Comparison of ENCODE assay signal across 21 mouse cellular contexts in the genomic region with DNA sequence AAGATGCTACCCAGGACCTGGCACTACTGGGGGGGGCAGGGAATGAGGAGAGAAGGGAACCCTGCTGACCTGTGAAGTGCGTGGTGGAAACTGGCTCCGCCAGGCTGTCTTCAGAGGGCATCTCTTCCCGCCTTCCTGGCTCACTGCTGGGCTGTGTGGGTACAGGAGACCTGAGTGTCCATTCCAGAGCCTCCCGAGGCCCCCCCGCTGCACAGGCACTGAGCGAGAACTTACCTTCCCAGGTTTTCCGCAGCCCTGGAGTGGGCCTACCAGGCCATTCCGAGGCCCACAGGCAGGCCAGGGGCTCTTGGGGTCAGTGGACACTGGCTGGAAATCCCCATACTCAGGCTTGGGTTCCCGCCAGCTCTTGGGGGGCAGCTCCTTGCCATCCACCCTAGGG. TPM values are rescaled to one million over a fixed set of nuclear protein-coding genes. Genes with fewer than 3 reads are reported as not detected.
DNase-seq lines count a peak whose midpoint lies in the region; ATAC-seq and TF ChIP-seq lines count a peak whose summit lies in the region.
"Had no signal": no experiment of that assay in that cellular context is flagged by ENCODE, and none has a peak within 500 bp of the region (broad histone marks: within the 10 kb centered on the region; RNA-seq: fewer than 3 reads in every experiment).

No protein-coding gene starts in this region.

- no peak for TF ChIP-seq POLR2A in testis, adult 2 months (IDR thresholded peaks at IDR 0.05; ENCODE audit: control insufficient read depth, low read depth, low read length)

- H3K79me2 ChIP-seq in macrophage (ENCODE audit: inconsistent target): no peaks in the 10 kb centered on the region

- H3K4me3 ChIP-seq in midbrain, embryonic 11.5 days (ENCODE audit: low read depth, low read length): no peak overlapping the region
- no peak overlapping the region for H3K4me3 ChIP-seq in midbrain, embryonic 10.5 days
- H3K4me3 ChIP-seq in testis, adult 2 months (ENCODE audit: control insufficient read depth, low read depth, low read length): peak overlapping the region; percentile 24
- no peak overlapping the region for H3K4me3 ChIP-seq in macrophage (ENCODE audit: inconsistent target)
- H3K4me3 ChIP-seq: embryonic facial prominence, embryonic 13.5 days; forebrain, embryonic 13.5 days; gastrocnemius, adult 2 months; heart, embryonic 13.5 days had no signal

- H3K36me3 ChIP-seq in midbrain, embryonic 11.5 days (ENCODE audit: control insufficient read depth, insufficient read depth, low read length): peaks cover 12% of the 10 kb centered on the region
- H3K36me3 ChIP-seq in midbrain, embryonic 10.5 days: peaks cover 75% of the 10 kb centered on the region
- no peaks in the 10 kb centered on the region for H3K36me3 ChIP-seq in testis, adult 2 months (ENCODE audit: control insufficient read depth, insufficient read depth, low read length)
- no peaks in the 10 kb centered on the region for H3K36me3 ChIP-seq in macrophage (ENCODE audit: inconsistent target)

- 96% methylated on average over 9 of the region's 9 CpGs for WGBS in midbrain, embryonic 11.5 days
- WGBS in midbrain, embryonic 10.5 days: 90% methylated on average over 9 of the region's 9 CpGs
- WGBS in macrophage (ENCODE audit: missing documents): 94% methylated on average over 9 of the region's 9 CpGs

- no peak for ATAC-seq in midbrain, embryonic 11.5 days (ENCODE audit: low FRiP score)
- ATAC-seq: activated CD4-positive, CD25-positive, alpha-beta regulatory T cell, adult 4 months; forebrain, embryonic 13.5 days; intestine, embryonic 16.5 days; Patski had no signal

- no peaks in the 10 kb centered on the region for H3K27me3 ChIP-seq in midbrain, embryonic 11.5 days (ENCODE audit: control insufficient read depth, insufficient read depth, low read length)
- no peaks in the 10 kb centered on the region for H3K27me3 ChIP-seq in midbrain, embryonic 10.5 days (ENCODE audit: low read depth, poor library complexity, severe bottlenecking)
- no peaks in the 10 kb centered on the region for H3K27me3 ChIP-seq in testis, adult 2 months (ENCODE audit: control insufficient read depth, insufficient read depth, low read length)
- H3K27me3 ChIP-seq: embryonic facial prominence, embryonic 13.5 days; forebrain, embryonic 13.5 days; heart, embryonic 13.5 days; Patski had no signal

- H3K27ac ChIP-seq in midbrain, embryonic 11.5 days (ENCODE audit: low read depth, low read length): no peak overlapping the region
- H3K27ac ChIP-seq in midbrain, embryonic 10.5 days (replicated peaks): no peak overlapping the region
- no peak overlapping the region for H3K27ac ChIP-seq in testis, adult 2 months (ENCODE audit: control insufficient read depth, insufficient read depth, low read depth, low read length)
- peak overlapping the region; percentile 46 for H3K27ac ChIP-seq in macrophage
- H3K27ac ChIP-seq: embryonic facial prominence, embryonic 13.5 days; forebrain, embryonic 13.5 days; gastrocnemius, adult 2 months; heart, embryonic 13.5 days; hindbrain, embryonic 14.5 days had no signal

- no peaks in the 10 kb centered on the region for H3K9me3 ChIP-seq in midbrain, embryonic 11.5 days (ENCODE audit: control insufficient read depth, low read length)
- H3K9me3 ChIP-seq in midbrain, embryonic 10.5 days (replicated peaks): no peaks in the 10 kb centered on the region
- H3K9me3 ChIP-seq: embryonic facial prominence, embryonic 13.5 days; forebrain, embryonic 13.5 days; heart, embryonic 13.5 days had no signal

- intact Hi-C loops in heart, postnatal 25 days (cut with DNase I): no loop called here

- no peak overlapping the region for H3K9ac ChIP-seq in midbrain, embryonic 11.5 days (ENCODE audit: low read length)
- H3K9ac ChIP-seq: embryonic facial prominence, embryonic 13.5 days; forebrain, embryonic 13.5 days; heart, embryonic 13.5 days; hindbrain, embryonic 14.5 days had no signal

- no peak for TF ChIP-seq CTCF in testis, adult 2 months (IDR thresholded peaks at IDR 0.05; ENCODE audit: control insufficient read depth, insufficient read depth, insufficient replicate concordance, low read depth, low read length)

- DNase-seq in heart, adult 11 months: peak; percentile 90
- no peak for DNase-seq in heart, postnatal 25 days (ENCODE audit: low spot score)
- peak; percentile 69 for DNase-seq in midbrain, embryonic 11.5 days (ENCODE audit: low spot score, missing footprints)
- DNase-seq in midbrain, embryonic 10.5 days (ENCODE audit: low spot score): no peak
- DNase-seq in testis, postnatal 10 days (ENCODE audit: low spot score): no peak
- DNase-seq in embryo, embryonic 10 days (ENCODE audit: low spot score): no peak
- DNase-seq: adrenal gland, postnatal 14 days; cerebellum, adult 2 months; embryo, embryonic 11 days; gastrocnemius, adult 2 months; gastrocnemius, postnatal 25 days; heart, adult 18-20 months had no signal

- no peak overlapping the region for H3K4me2 ChIP-seq in midbrain, embryonic 11.5 days
- H3K4me2 ChIP-seq: embryonic facial prominence, embryonic 13.5 days; forebrain, embryonic 13.5 days; heart, embryonic 13.5 days; hindbrain, embryonic 14.5 days had no signal

- peaks cover 10% of the 10 kb centered on the region for H3K4me1 ChIP-seq in midbrain, embryonic 11.5 days (ENCODE audit: control insufficient read depth, insufficient read depth, low read length)
- peaks cover 27% of the 10 kb centered on the region for H3K4me1 ChIP-seq in midbrain, embryonic 10.5 days
- H3K4me1 ChIP-seq in testis, adult 2 months (ENCODE audit: control insufficient read depth, insufficient read depth, low read length): peaks cover 18% of the 10 kb centered on the region

RNA-seq across cellular contexts. Expression of gene Tmbim6, which starts 31.2 kb away (rescaled TPM):
- total RNA-seq in heart, postnatal 25 days (2021): 100 to 1,000 TPM; 207 to 215 TPM
- polyA plus RNA-seq in midbrain, embryonic 11.5 days (2014; fragmentation: Nextera tagmentation; extraction: Ambion mirVana): 228 and 248 TPM in 2 replicates
- polyA plus RNA-seq in midbrain, embryonic 10.5 days (2016; fragmentation: Nextera tagmentation; extraction: Ambion mirVana): 288 and 305 TPM in 2 replicates
- polyA plus RNA-seq in testis, adult 2 months (2012; rRNA removed): 734 and 786 TPM in 2 replicates
- total RNA-seq in macrophage (2018; cell fraction: chromatin; rRNA removed): 100 to 1,000 TPM; 200 to 542 (median 362) TPM
- total RNA-seq in macrophage (2018; cell fraction: cytosol; rRNA removed): 100 to 1,000 TPM; 437 to 919 (median 656) TPM
- 1,000 to 10,000 TPM in 5 of 26 experiments, 100 to 1,000 TPM in 21; 516 to 1,185 (median 814) TPM for total RNA-seq in macrophage (2018; cell fraction: nucleus; rRNA removed)
- 449 to 584 TPM (median 516 TPM) in 3 replicates for polyA plus RNA-seq in macrophage (2018)

RNA-seq across cellular contexts. Expression of gene Nckap5l, which starts 33.7 kb away (rescaled TPM):
- 1 to 10 TPM; 6.4 to 7.6 TPM for total RNA-seq in heart, postnatal 25 days (2021)
- 8.0 and 9.4 TPM in 2 replicates for polyA plus RNA-seq in midbrain, embryonic 11.5 days (2014; fragmentation: Nextera tagmentation; extraction: Ambion mirVana)
- polyA plus RNA-seq in midbrain, embryonic 10.5 days (2016; fragmentation: Nextera tagmentation; extraction: Ambion mirVana): 11.0 and 11.3 TPM in 2 replicates
- 3.9 and 4.4 TPM in 2 replicates for polyA plus RNA-seq in testis, adult 2 months (2012; rRNA removed)
- total RNA-seq in macrophage (2018; cell fraction: chromatin; rRNA removed): 10 to 100 TPM in 17 of 26 experiments, 1 to 10 TPM in 9; 2.2 to 37.5 (median 12.1) TPM
- 10 to 100 TPM in 22 of 26 experiments, 1 to 10 TPM in 4; 6.8 to 33.0 (median 15.3) TPM for total RNA-seq in macrophage (2018; cell fraction: cytosol; rRNA removed)
- total RNA-seq in macrophage (2018; cell fraction: nucleus; rRNA removed): 10 to 100 TPM in 20 of 26 experiments, 1 to 10 TPM in 6; 6.2 to 34.5 (median 18.0) TPM
- polyA plus RNA-seq in macrophage (2018): 8.4 to 21.0 TPM (median 16.3 TPM) in 3 replicates

RNA-seq across cellular contexts. Expression of gene Bcdin3d, which starts 50.6 kb away (rescaled TPM):
- 1 to 10 TPM; 3.2 to 4.0 TPM for total RNA-seq in heart, postnatal 25 days (2021)
- 19.5 and 19.7 TPM in 2 replicates for polyA plus RNA-seq in midbrain, embryonic 11.5 days (2014; fragmentation: Nextera tagmentation; extraction: Ambion mirVana)
- polyA plus RNA-seq in midbrain, embryonic 10.5 days (2016; fragmentation: Nextera tagmentation; extraction: Ambion mirVana): 21.3 and 22.1 TPM in 2 replicates
- polyA plus RNA-seq in testis, adult 2 months (2012; rRNA removed): 4.6 and 4.7 TPM in 2 replicates
- 1 to 10 TPM in 23 of 26 experiments, under 1 TPM in 3; 0.74 to 9.8 (median 4.5) TPM for total RNA-seq in macrophage (2018; cell fraction: chromatin; rRNA removed)
- 1 to 10 TPM; 1.0 to 8.6 (median 5.4) TPM for total RNA-seq in macrophage (2018; cell fraction: cytosol; rRNA removed)
- 10 to 100 TPM in 6 of 26 experiments, 1 to 10 TPM in 19, under 1 TPM in 1; 0.74 to 13.4 (median 4.8) TPM for total RNA-seq in macrophage (2018; cell fraction: nucleus; rRNA removed)
- 2.9 to 5.5 TPM (median 5.3 TPM) in 3 replicates for polyA plus RNA-seq in macrophage (2018)

RNA-seq across cellular contexts. Expression of gene Fmnl3, which starts 53.6 kb away (rescaled TPM):
- total RNA-seq in heart, postnatal 25 days (2021): 10 to 100 TPM; 20.1 to 21.1 TPM
- polyA plus RNA-seq in midbrain, embryonic 11.5 days (2014; fragmentation: Nextera tagmentation; extraction: Ambion mirVana): 8.6 and 8.9 TPM in 2 replicates
- polyA plus RNA-seq in midbrain, embryonic 10.5 days (2016; fragmentation: Nextera tagmentation; extraction: Ambion mirVana): 10.9 and 12.6 TPM in 2 replicates
- 14.3 and 15.3 TPM in 2 replicates for polyA plus RNA-seq in testis, adult 2 months (2012; rRNA removed)
- total RNA-seq in macrophage (2018; cell fraction: chromatin; rRNA removed): 10 to 100 TPM in 21 of 26 experiments, 1 to 10 TPM in 5; 2.4 to 38.1 (median 15.1) TPM
- total RNA-seq in macrophage (2018; cell fraction: cytosol; rRNA removed): 10 to 100 TPM in 7 of 26 experiments, 1 to 10 TPM in 19; 5.2 to 12.7 (median 9.1) TPM
- 10 to 100 TPM in 13 of 26 experiments, 1 to 10 TPM in 13; 4.9 to 30.3 (median 9.9) TPM for total RNA-seq in macrophage (2018; cell fraction: nucleus; rRNA removed)
- 7.2 to 21.2 TPM (median 8.2 TPM) in 3 replicates for polyA plus RNA-seq in macrophage (2018)

Comparison
In these comparisons a context has a peak if more than half of its experiments do, and no peak if none do; other contexts are left out.
1. DNase-seq: peak in heart, adult 11 months (single experiment) and midbrain, embryonic 11.5 days (single experiment); none in heart, postnatal 25 days (single experiment), midbrain, embryonic 10.5 days (single experiment), testis, postnatal 10 days (single experiment) and embryo, embryonic 10 days (single experiment).